ENCODE assay signal across 13 mouse cellular contexts in genomic region chr6:88776336-88776923, GRCm38 (mm10). TPM values are rescaled to one million over a fixed set of nuclear protein-coding genes. Genes with fewer than 3 reads are reported as not detected.
DNase-seq lines count a peak whose midpoint lies in the region; ATAC-seq lines count a peak whose summit lies in the region.
"Had no signal": no experiment of that assay in that cellular context is flagged by ENCODE, and none has a peak within 500 bp of the region (broad histone marks: within the 10 kb centered on the region; RNA-seq: fewer than 3 reads in every experiment).

No protein-coding gene starts in this region.

- 0 out of 2 replicates have a peak, but pooled peaks cover 4% of the 10 kb centered on the region for H3K27me3 ChIP-seq in forebrain, embryonic 10.5 days (ENCODE audit: poor library complexity, severe bottlenecking)
- no peaks in the 10 kb centered on the region for H3K27me3 ChIP-seq in forebrain, embryonic 14.5 days (replicated peaks; ENCODE audit: control insufficient read depth, insufficient read depth, low read length)
- H3K27me3 ChIP-seq in embryonic facial prominence, embryonic 11.5 days (ENCODE audit: control insufficient read depth, insufficient read depth, low read length) = no peaks in the 10 kb centered on the region

- DNase-seq in forebrain, embryonic 10.5 days (ENCODE audit: extremely low spot score, low spot score) = no peak
- DNase-seq in forebrain, embryonic 14.5 days (ENCODE audit: low spot score) = no peak
- DNase-seq in kidney, postnatal 14 days = peak; percentile 49
- DNase-seq in kidney, adult 9 months = no peak
- no peak for DNase-seq in embryonic facial prominence, embryonic 11.5 days (ENCODE audit: low spot score)
- DNase-seq in heart, postnatal 4 days = peak; percentile 82
- no peak for DNase-seq in natural killer cell, adult 2 months (ENCODE audit: low spot score in 2 of 2)
- no peak for DNase-seq in layer of hippocampus, adult 11-12 months (ENCODE audit: low spot score)
- DNase-seq: B cell, adult 2 months; cerebellum, postnatal 25 days; lung, postnatal 14 days; thymus, postnatal 36 days had no signal

- 68% methylated on average over 13 of the region's 13 CpGs for WGBS in forebrain, embryonic 10.5 days
- 60% methylated on average over 13 of the region's 13 CpGs for WGBS in forebrain, embryonic 14.5 days
- 57% methylated on average over 13 of the region's 13 CpGs for WGBS in embryonic facial prominence, embryonic 11.5 days

- H3K4me2 ChIP-seq in forebrain, embryonic 14.5 days (ENCODE audit: low read length) = no peak overlapping the region
- no peak overlapping the region for H3K4me2 ChIP-seq in embryonic facial prominence, embryonic 11.5 days (ENCODE audit: low read depth, low read length)

- H3K36me3 ChIP-seq in forebrain, embryonic 10.5 days (replicated peaks) = no peaks in the 10 kb centered on the region
- H3K36me3 ChIP-seq in forebrain, embryonic 14.5 days (ENCODE audit: control insufficient read depth, insufficient read depth, low read length) = no peaks in the 10 kb centered on the region
- H3K36me3 ChIP-seq in embryonic facial prominence, embryonic 11.5 days (replicated peaks; ENCODE audit: control insufficient read depth, insufficient read depth, low read depth, low read length) = no peaks in the 10 kb centered on the region

- no peak overlapping the region for H3K9ac ChIP-seq in forebrain, embryonic 14.5 days (ENCODE audit: low read length)
- H3K9ac ChIP-seq in embryonic facial prominence, embryonic 11.5 days (replicated peaks; ENCODE audit: low read length) = no peak overlapping the region

- H3K4me3 ChIP-seq in forebrain, embryonic 10.5 days = no peak overlapping the region
- H3K4me3 ChIP-seq in forebrain, embryonic 14.5 days (ENCODE audit: low read depth, low read length) = no peak overlapping the region
- H3K4me3 ChIP-seq in embryonic facial prominence, embryonic 11.5 days (ENCODE audit: low read depth, low read length) = no peak overlapping the region
- H3K4me3 ChIP-seq: erythroblast, embryonic 14.5 days had no signal

- H3K9me3 ChIP-seq in forebrain, embryonic 10.5 days = no peaks in the 10 kb centered on the region
- H3K9me3 ChIP-seq in forebrain, embryonic 14.5 days (replicated peaks; ENCODE audit: control insufficient read depth, low read length) = no peaks in the 10 kb centered on the region
- no peaks in the 10 kb centered on the region for H3K9me3 ChIP-seq in embryonic facial prominence, embryonic 11.5 days (replicated peaks; ENCODE audit: control insufficient read depth, low read length)

- peak overlapping the region; percentile 66; the same call in 1 of the 2 replicates for H3K27ac ChIP-seq in forebrain, embryonic 10.5 days
- H3K27ac ChIP-seq in forebrain, embryonic 14.5 days (ENCODE audit: low read depth, low read length) = no peak overlapping the region
- no peak overlapping the region for H3K27ac ChIP-seq in embryonic facial prominence, embryonic 11.5 days (replicated peaks; ENCODE audit: low read depth, low read length)

- peaks cover 51% of the 10 kb centered on the region for H3K4me1 ChIP-seq in forebrain, embryonic 10.5 days
- H3K4me1 ChIP-seq in forebrain, embryonic 14.5 days (ENCODE audit: control insufficient read depth, insufficient read depth, low read length) = no peaks in the 10 kb centered on the region
- H3K4me1 ChIP-seq in embryonic facial prominence, embryonic 11.5 days (ENCODE audit: control insufficient read depth, insufficient read depth, low read length) = no peaks in the 10 kb centered on the region

- no peak for ATAC-seq in forebrain, embryonic 14.5 days
- 0 out of 2 replicates have a peak, but pooled peaks have one; percentile 10 for ATAC-seq in embryonic facial prominence, embryonic 11.5 days (replicated peaks; ENCODE audit: insufficient number of reproducible peaks, low FRiP score, low TSS enrichment, low read depth)

RNA-seq across cellular contexts. Expression of gene Mgll, which starts 52.2 kb away (rescaled TPM):
- 5.8 and 7.4 TPM in 2 replicates for polyA plus RNA-seq in forebrain, embryonic 10.5 days (2016; fragmentation: Nextera tagmentation; extraction: Ambion mirVana)
- 19.3 and 23.1 TPM in 2 replicates for polyA plus RNA-seq in forebrain, embryonic 14.5 days (2014; fragmentation: Nextera tagmentation; extraction: Ambion mirVana)
- polyA plus RNA-seq in embryonic facial prominence, embryonic 11.5 days (2014; fragmentation: Nextera tagmentation; extraction: Ambion mirVana) = 3.0 and 9.4 TPM in 2 replicates
- total RNA-seq in heart, postnatal 4 days (2021) = 100 to 1,000 TPM; 132 to 138 TPM

Comparison
In these comparisons a context has a peak if more than half of its experiments do, and no peak if none do; other contexts are left out.
1. DNase-seq: peak in kidney, postnatal 14 days (single experiment) and heart, postnatal 4 days (single experiment); none in forebrain, embryonic 10.5 days (single experiment), forebrain, embryonic 14.5 days (single experiment), kidney, adult 9 months (single experiment), embryonic facial prominence, embryonic 11.5 days (single experiment), natural killer cell, adult 2 months (0 of 2) and layer of hippocampus, adult 11-12 months (single experiment).